Mouse (Mus musculus): ENCODE data around the gene Exosc8. TPM values are rescaled to one million over a fixed set of nuclear protein-coding genes. Genes with fewer than 3 reads are reported as not detected.

Exosc8 gene
- polyA plus RNA-seq, 1 experiment, result 10.4 TPM

DNA sequence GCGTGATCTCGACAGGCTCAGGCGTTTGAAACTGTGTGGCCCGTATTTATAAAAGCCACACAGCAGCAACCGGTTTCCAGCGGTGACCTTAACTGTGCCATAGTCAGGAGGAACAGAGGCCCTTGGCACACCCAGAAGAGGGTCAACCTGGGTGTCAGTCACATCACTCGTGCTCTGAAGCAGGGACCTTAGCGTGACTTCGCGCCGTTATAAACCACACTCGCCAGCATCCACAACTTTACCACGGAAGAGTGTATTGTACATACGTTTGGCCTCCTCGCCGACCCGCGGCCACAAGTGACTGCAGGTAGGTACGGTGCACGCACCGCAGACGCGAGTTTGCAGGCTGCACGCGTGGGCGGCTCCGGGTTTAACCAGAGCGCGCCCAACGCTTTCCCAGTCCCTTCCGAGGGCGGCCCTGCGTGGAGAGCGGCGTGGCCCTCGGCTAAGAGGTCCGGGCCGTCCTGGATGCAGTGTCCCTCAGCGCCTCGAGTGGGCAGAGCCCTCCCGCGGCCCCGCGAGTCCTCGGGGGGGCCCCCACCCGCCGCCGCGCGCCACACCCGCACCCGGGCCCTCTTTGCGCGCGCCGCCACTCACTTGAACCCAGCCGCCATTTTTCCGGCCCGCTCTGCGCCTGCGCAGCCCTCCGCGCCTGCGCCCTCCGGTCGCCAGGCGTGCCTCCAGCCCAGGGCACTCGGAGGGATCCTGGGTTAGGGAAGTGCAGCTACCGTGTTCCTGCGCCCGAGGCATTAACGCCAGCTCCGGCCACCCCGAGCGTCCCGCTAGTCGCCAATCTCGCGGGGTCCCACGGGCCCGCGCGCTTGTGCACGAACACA is 564 bp downstream of the Exosc8 start:
- peaks cover 3% of the 10 kb centered on the region for H3K4me1 ChIP-seq (ENCODE audit: control insufficient read depth, insufficient read depth, low read length)
- H3K27ac ChIP-seq (ENCODE audit: control insufficient read depth, insufficient read depth, low read depth, low read length), result peak overlapping the region; percentile 83
- H3K4me3 ChIP-seq (ENCODE audit: control insufficient read depth, low read depth, low read length), result peak overlapping the region; percentile 90
- TF ChIP-seq CTCF (IDR thresholded peaks at IDR 0.05; ENCODE audit: control insufficient read depth, insufficient read depth, insufficient replicate concordance, low read depth, low read length) (no peak), POLR2A (IDR thresholded peaks at IDR 0.05; ENCODE audit: control insufficient read depth, low read depth, low read length) (peak; percentile 80; the same call in 1 of the 2 replicates)
- no peaks in the 10 kb centered on the region for H3K27me3 ChIP-seq (ENCODE audit: control insufficient read depth, insufficient read depth, low read length)
- no peaks in the 10 kb centered on the region for H3K36me3 ChIP-seq (ENCODE audit: control insufficient read depth, insufficient read depth, low read length)

DNA sequence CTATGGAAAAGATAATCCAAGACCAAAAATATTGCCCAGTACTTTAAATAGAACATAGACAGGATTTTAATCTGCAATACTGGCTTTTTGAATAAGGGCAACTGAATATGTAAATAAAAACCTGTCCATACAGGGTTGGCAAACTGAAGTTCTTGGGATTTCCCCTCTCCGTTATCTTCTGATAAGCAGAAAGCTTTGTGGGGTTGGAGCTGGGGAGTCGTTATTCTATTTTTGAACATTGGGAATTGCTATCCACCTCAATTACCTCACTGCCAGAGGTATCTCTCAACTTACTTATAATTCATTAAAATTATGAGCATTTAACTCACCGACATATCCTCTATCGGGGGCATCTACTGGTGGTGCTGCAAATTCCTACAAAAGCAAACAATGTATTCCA is 2.8 kb downstream of the Exosc8 start:
- H3K27me3 ChIP-seq (ENCODE audit: control insufficient read depth, insufficient read depth, low read length), result no peaks in the 10 kb centered on the region
- no peak overlapping the region for H3K4me3 ChIP-seq (ENCODE audit: control insufficient read depth, low read depth, low read length)
- H3K27ac ChIP-seq (ENCODE audit: control insufficient read depth, insufficient read depth, low read depth, low read length), result no peak overlapping the region
- peaks cover 2% of the 10 kb centered on the region for H3K36me3 ChIP-seq (ENCODE audit: control insufficient read depth, insufficient read depth, low read length)
- TF ChIP-seq POLR2A (IDR thresholded peaks at IDR 0.05; ENCODE audit: control insufficient read depth, low read depth, low read length) (no peak), CTCF (IDR thresholded peaks at IDR 0.05; ENCODE audit: control insufficient read depth, insufficient read depth, insufficient replicate concordance, low read depth, low read length) (no peak)
- peaks cover 3% of the 10 kb centered on the region for H3K4me1 ChIP-seq (ENCODE audit: control insufficient read depth, insufficient read depth, low read length)

DNA sequence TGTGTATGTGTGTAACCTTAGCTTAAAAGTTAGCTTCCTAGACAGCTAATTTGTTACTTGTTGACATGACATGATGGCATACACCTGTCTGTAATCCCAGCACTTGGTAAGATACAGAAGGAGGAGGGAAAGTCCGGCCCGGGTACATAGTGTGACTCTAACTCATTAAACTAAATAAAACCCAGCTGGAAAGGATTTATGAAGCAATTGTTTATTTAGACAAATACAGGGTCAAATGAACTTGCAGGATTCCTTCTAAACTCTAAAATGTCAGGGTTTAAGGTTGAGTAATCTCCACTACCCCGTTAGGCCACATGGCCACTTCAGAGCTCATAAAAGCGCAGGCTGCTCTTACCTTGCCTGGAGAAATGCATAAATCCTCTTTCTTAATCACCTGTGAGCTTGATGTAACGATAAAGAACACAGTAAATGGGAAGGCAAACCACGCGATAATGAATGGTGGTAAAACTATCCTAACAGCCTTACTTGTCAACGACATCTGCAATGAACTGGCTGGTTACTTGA is 3.5 kb downstream of the Exosc8 start:
- H3K27ac ChIP-seq (ENCODE audit: control insufficient read depth, insufficient read depth, low read depth, low read length), result no peak overlapping the region
- no peaks in the 10 kb centered on the region for H3K27me3 ChIP-seq (ENCODE audit: control insufficient read depth, insufficient read depth, low read length)
- TF ChIP-seq POLR2A (IDR thresholded peaks at IDR 0.05; ENCODE audit: control insufficient read depth, low read depth, low read length) (no peak), CTCF (IDR thresholded peaks at IDR 0.05; ENCODE audit: control insufficient read depth, insufficient read depth, insufficient replicate concordance, low read depth, low read length) (no peak)
- peaks cover 2% of the 10 kb centered on the region for H3K36me3 ChIP-seq (ENCODE audit: control insufficient read depth, insufficient read depth, low read length)
- H3K4me1 ChIP-seq (ENCODE audit: control insufficient read depth, insufficient read depth, low read length), result peaks cover 3% of the 10 kb centered on the region
- no peak overlapping the region for H3K4me3 ChIP-seq (ENCODE audit: control insufficient read depth, low read depth, low read length)

GRCm38 (mm10) chr3:54728100-54728499 is 7.1 kb downstream of the Exosc8 start:
- Histone ChIP-seq H3K36me3 (ENCODE audit: control insufficient read depth, insufficient read depth, low read length) (peaks cover 3% of the 10 kb centered on the region), H3K4me1 (ENCODE audit: control insufficient read depth, insufficient read depth, low read length) (no peaks in the 10 kb centered on the region)

DNA sequence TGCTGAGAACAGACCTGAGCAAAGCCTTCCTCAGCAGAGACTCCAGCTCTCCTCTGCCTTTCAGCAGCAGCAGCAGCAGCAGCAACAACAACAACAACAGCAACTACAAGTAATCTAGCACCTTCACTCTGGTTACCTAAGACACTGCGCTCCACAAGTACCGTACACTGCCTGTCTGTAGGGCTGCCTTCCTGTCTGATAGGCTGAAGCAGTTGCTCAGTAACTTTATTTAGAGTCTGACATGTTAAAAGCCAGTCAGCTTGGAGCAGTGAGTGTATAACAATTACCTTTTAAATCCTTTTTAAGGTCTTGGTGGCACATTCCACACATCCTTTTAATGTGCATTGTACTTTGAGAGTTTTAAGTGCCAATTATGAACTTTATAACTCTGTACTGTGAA is 7.6 kb downstream of the Exosc8 start:
- TF ChIP-seq POLR2A (IDR thresholded peaks at IDR 0.05; ENCODE audit: control insufficient read depth, low read depth, low read length) (no peak), CTCF (IDR thresholded peaks at IDR 0.05; ENCODE audit: control insufficient read depth, insufficient read depth, insufficient replicate concordance, low read depth, low read length) (no peak)
- Histone ChIP-seq H3K27me3 (ENCODE audit: control insufficient read depth, insufficient read depth, low read length) (no peaks in the 10 kb centered on the region), H3K4me1 (ENCODE audit: control insufficient read depth, insufficient read depth, low read length) (no peaks in the 10 kb centered on the region), H3K4me3 (ENCODE audit: control insufficient read depth, low read depth, low read length) (no peak overlapping the region), H3K27ac (ENCODE audit: control insufficient read depth, insufficient read depth, low read depth, low read length) (no peak overlapping the region), H3K36me3 (ENCODE audit: control insufficient read depth, insufficient read depth, low read length) (peaks cover 3% of the 10 kb centered on the region)

More at GRCm38 (mm10) chr3:54728100-54728499, 7.1 kb downstream of the Exosc8 start:
- H3K27ac ChIP-seq (ENCODE audit: control insufficient read depth, insufficient read depth, low read depth, low read length), result no peak overlapping the region
- no peak for TF ChIP-seq POLR2A (IDR thresholded peaks at IDR 0.05; ENCODE audit: control insufficient read depth, low read depth, low read length)
- no peak for TF ChIP-seq CTCF (IDR thresholded peaks at IDR 0.05; ENCODE audit: control insufficient read depth, insufficient read depth, insufficient replicate concordance, low read depth, low read length)
- no peaks in the 10 kb centered on the region for H3K27me3 ChIP-seq (ENCODE audit: control insufficient read depth, insufficient read depth, low read length)
- no peak overlapping the region for H3K4me3 ChIP-seq (ENCODE audit: control insufficient read depth, low read depth, low read length)

GRCm38 (mm10) chr3:54725344-54725743 is 9.8 kb downstream of the Exosc8 start:
- H3K36me3 ChIP-seq (ENCODE audit: control insufficient read depth, insufficient read depth, low read length), result peaks cover 5% of the 10 kb centered on the region
- H3K27me3 ChIP-seq (ENCODE audit: control insufficient read depth, insufficient read depth, low read length), result no peaks in the 10 kb centered on the region
- H3K4me3 ChIP-seq (ENCODE audit: control insufficient read depth, low read depth, low read length), result no peak overlapping the region
- H3K4me1 ChIP-seq (ENCODE audit: control insufficient read depth, insufficient read depth, low read length), result no peaks in the 10 kb centered on the region
- no peak overlapping the region for H3K27ac ChIP-seq (ENCODE audit: control insufficient read depth, insufficient read depth, low read depth, low read length)
- TF ChIP-seq CTCF (IDR thresholded peaks at IDR 0.05; ENCODE audit: control insufficient read depth, insufficient read depth, insufficient replicate concordance, low read depth, low read length) (no peak), POLR2A (IDR thresholded peaks at IDR 0.05; ENCODE audit: control insufficient read depth, low read depth, low read length) (no peak)

DNA sequence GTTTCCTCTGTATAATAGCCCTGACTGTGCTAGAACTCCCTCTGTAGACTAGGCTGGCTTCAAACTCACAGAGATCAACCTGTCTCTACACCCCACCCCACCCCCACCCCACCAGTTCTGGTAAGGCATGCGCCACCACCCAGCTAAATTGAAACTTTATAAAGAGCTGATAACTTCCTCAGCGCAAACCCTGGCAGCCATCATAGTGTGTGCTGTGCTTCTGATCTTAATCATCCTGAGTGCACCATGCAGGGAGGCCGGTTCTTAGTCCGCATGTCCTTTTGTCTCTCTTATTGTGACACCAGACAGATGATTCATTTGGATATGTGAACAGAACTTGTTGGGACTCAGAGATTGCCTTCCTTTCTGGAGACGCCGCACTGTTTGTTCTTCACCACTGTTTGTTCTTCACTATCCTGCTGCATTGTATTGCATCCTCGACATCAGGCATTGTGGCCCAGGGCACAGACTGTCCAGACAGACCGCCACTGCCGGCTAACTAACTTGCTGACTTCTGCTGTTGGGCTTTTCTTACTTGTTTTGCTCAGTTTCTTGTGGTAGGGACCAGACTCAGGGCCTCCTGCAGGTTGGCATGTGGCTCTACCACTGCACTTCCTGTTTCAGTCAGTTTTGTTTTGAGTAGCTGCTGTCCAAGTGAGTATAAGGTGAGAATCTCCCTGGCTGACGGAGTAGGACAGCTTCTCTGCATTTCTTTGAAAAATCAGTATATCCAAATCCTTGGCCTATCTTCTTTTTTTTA is 11.3 kb downstream of the Exosc8 start:
- no peak for TF ChIP-seq CTCF (IDR thresholded peaks at IDR 0.05; ENCODE audit: control insufficient read depth, insufficient read depth, insufficient replicate concordance, low read depth, low read length)
- no peak for TF ChIP-seq POLR2A (IDR thresholded peaks at IDR 0.05; ENCODE audit: control insufficient read depth, low read depth, low read length)
- H3K27ac ChIP-seq (ENCODE audit: control insufficient read depth, insufficient read depth, low read depth, low read length), result no peak overlapping the region
- no peaks in the 10 kb centered on the region for H3K27me3 ChIP-seq (ENCODE audit: control insufficient read depth, insufficient read depth, low read length)
- no peaks in the 10 kb centered on the region for H3K4me1 ChIP-seq (ENCODE audit: control insufficient read depth, insufficient read depth, low read length)
- peaks cover 5% of the 10 kb centered on the region for H3K36me3 ChIP-seq (ENCODE audit: control insufficient read depth, insufficient read depth, low read length)
- no peak overlapping the region for H3K4me3 ChIP-seq (ENCODE audit: control insufficient read depth, low read depth, low read length)

All from testis, adult 2 months (tissue).